Mouse (Mus musculus) T-helper 17 cell (primary cell): ENCODE results near the gene Slc10a7.
"Not testable (repeated sequence)": the region's sequence is repeated elsewhere in the genome, so short reads cannot be mapped to it uniquely, and the experiment has no call there.

Experiments used
- in situ Hi-C, 2 experiments: fragments of 300-600 bp; cut with MboI, MseI; formaldehyde crosslinking; loops; 1 replicate in 1 of 2; 2 replicates in 1 of 2; pipeline ENCODE4 v1.15.1; 2025; ENCODE audit warnings: high pct_unique_total_duplicates in 2 of 2

Slc10a7 gene

GRCm38 (mm10) chr8:78544545-78544944, 35.4 kb downstream of the Slc10a7 start:
- in situ Hi-C loops = no loop called here

- in situ Hi-C loops = not testable (repeated sequence)
These were observed 36.1 kb downstream of the Slc10a7 start for GRCm38 (mm10) chr8:78545153-78545817.

- in situ Hi-C loops = no loop called here
These were observed 41.0 kb downstream of the Slc10a7 start for GRCm38 (mm10) chr8:78549971-78550751.

- in situ Hi-C loops = no loop called here
These were observed 41.6 kb downstream of the Slc10a7 start for GRCm38 (mm10) chr8:78550752-78551134.

DNA sequence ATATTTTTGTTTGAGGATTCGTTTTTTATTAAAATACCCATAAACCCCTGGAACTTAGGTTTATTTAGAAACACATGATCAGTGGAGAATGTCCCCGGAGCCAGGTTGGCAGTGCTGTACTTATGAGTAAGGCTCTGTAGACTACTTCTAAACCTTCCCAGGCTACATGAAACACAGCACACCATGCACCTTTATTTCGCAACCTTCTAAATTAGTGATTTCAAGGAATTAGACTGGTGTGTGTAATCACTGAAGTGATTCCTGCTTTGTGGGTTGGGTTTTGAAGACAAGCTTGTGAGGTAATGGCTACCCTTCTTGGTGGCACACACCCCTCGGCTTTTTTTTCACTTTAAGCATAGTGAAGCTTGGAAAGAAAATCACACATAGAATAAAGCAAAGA, 46.7 kb downstream of the Slc10a7 start:
- in situ Hi-C loops = no loop called here

GRCm38 (mm10) chr8:78556773-78557434, 47.8 kb downstream of the Slc10a7 start:
- in situ Hi-C loops = no loop called here

- in situ Hi-C loops = no loop called here
These were observed 52.5 kb downstream of the Slc10a7 start for GRCm38 (mm10) chr8:78561620-78562019.

DNA sequence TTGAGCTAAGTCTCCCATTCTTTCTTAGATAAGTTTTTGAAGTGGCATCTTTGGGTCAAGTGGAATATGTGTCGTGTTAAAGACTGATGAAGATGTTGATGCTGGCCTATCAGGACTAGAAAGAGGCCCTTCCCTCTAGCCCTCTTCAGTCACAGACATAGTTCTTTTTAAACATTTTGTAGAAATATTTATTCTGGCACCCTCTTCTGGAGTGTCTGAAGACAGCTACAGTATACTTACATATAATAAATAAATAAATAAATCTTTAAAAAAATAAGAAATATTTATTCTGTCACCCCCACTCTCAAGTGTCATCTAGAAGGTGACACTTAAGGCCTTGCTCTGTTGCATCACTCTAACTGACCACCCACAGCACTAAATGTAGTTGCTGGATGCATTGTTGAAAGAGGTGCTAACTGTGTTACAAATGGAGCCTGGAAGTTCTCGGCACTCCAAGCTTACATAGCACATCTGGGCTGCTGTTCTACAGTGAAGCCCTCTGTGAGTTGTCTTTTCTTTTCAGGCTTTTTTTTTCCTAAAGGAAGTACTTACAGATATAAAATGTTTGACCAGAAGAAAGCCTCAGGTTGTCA, 54.4 kb downstream of the Slc10a7 start:
- in situ Hi-C loops = no loop called here

- in situ Hi-C loops = no loop called here
These were observed 55.1 kb downstream of the Slc10a7 start for GRCm38 (mm10) chr8:78564200-78564599.

DNA sequence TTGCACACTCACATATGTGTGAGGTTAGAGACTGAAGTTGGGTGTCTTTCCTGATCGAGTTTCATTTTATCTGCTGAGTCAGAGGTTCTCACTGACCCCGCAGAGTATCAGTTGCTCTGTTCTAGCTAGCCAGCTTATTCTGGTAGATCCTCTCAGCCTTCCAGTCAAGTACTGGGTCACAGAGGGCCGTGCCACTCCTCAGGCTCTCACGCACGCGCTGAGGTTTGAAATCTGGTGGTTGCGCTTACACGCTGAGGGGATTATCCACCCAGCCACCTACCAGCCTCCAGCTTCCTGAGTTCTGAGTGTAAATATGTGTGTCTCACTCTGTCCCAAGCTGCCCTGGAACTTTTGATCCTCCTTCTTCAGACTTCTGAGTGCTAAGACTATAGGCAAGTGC, 59.0 kb downstream of the Slc10a7 start:
- in situ Hi-C loops = no loop called here

DNA sequence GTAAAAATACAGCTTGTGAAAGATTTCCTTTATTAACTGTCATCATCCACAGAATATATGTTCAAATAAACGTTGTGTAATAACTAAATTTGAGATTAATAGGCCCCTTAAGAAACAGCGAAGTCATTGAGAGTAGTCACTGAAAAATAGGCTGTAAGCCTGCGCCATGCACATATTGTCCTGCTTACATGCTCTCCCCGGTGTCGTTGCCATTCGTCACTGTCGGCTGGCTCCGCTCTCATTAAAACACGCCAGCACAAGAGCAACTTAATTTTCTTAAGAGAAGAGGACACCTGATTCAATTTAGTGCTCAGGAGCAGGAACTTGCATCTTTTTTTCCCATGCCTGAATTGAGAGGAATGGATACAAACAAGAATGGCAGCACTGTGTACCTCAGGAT, 62.4 kb downstream of the Slc10a7 start:
- in situ Hi-C loops = no loop called here

GRCm38 (mm10) chr8:78574207-78574606, 65.1 kb downstream of the Slc10a7 start:
- in situ Hi-C loops = no loop called here

- in situ Hi-C loops = no loop called here
These were observed 68.4 kb downstream of the Slc10a7 start for GRCm38 (mm10) chr8:78577569-78577968.

DNA sequence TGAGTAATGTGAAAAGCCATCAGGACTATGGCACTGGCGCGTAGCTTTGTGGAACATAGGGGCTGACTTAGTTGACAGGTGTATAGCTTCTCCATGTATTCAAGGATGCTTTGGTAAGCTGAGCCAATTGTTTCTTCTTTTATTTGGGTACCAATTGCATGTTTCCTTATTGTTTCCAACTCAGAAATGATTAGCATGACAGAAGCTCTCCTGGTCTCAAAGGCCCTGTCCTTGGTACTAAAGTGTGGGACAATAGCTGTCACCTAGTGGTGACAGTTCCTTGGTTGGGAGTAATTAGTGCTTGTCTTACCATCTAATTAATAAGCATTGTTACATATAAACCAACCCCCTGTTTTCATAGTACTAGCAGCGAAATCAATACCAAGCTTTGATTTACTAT, 68.9 kb downstream of the Slc10a7 start:
- in situ Hi-C loops = no loop called here

- in situ Hi-C loops = no loop called here
These were observed 75.0 kb downstream of the Slc10a7 start for GRCm38 (mm10) chr8:78584011-78584776.

DNA sequence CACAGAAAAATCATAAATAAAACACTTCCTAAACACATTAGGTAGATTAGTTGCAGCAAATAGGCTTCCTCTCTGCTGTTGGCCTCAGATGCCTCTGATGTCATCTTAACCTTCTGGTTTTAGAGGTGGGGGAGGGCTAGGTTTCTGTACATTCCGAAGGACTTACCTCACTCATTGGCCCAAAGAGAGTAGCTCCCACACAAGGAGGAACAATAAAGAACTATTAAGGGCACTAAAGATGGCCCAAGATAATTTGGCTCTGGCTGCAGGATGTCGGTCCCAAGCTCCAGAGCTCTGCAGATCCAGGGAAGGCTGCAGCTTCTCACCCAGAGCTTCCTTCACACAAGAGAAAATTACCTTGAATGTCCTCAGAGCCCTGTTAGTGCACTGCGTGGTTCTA, 75.7 kb downstream of the Slc10a7 start:
- in situ Hi-C loops = no loop called here

- in situ Hi-C loops = no loop called here
These were observed 86.3 kb downstream of the Slc10a7 start for GRCm38 (mm10) chr8:78595481-78595908.

DNA sequence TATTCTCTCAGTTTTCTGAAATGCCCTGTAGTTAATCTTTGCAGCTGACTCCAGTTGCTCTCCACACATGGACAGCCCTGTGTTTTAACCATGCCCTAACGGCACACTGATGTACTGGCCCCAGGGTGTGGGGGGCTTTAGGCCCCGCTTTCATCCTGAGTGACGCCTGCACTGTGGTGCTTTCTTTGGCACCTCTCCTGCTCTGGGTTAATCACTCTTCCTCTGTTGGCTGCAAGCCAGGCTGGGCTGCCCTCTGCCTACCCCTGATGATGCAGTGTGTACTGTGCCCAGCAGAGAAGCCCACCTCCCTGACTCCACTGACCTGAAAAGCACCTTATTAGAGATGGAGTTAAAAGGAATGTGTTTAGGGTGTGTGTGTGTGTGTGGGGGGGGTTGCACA, 89.1 kb downstream of the Slc10a7 start:
- in situ Hi-C loops = no loop called here

DNA sequence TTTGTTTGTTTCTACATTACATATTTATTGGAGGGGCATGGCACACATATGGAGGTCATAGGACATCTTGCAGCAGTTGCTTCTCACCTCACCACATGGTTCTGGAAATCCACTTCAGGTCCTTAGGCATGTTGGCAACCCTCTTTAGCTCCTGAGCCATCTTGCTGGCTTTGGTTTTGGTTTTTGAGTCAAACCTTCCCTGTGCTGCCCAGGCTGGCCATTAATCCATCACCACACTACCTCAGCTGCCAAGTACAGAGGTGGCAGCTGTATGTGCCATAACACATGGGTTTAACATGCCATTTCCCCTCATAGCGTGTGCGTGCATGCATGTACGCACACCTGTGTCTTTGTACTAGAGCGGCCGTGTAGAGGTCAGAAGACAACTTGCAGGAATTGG, 93.9 kb downstream of the Slc10a7 start:
- in situ Hi-C loops = no loop called here

DNA sequence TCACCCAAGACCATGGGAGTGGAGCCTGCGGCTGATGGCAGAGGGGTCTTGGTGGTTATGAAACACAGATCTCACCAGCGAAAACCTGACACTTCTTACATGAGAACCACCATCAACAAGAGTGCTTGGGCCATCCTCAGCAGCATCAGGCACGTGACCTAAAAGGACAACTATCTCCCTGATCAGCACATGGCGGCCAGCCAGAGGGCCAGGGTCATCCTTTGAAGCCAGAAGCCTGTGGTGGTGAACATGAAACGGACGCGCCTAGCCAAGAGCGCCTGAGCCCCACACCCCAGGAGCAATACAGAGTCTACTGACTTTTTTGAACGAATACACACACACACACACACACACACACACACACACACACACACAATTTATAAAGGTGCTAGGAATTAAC, 95.3 kb downstream of the Slc10a7 start:
- in situ Hi-C loops = no loop called here

GRCm38 (mm10) chr8:78609301-78609700, 100.2 kb downstream of the Slc10a7 start:
- in situ Hi-C loops = no loop called here

- in situ Hi-C loops = no loop called here
These were observed 101.9 kb downstream of the Slc10a7 start for GRCm38 (mm10) chr8:78611019-78611418.
